Mouse (Mus musculus) CH12.LX (cell line): ENCODE data around the gene Pqlc3. TPM values are rescaled to one million over a fixed set of nuclear protein-coding genes. Genes with fewer than 3 reads are reported as not detected.

Source experiments
- DNase-seq: peaks from one replicate; pipeline ENCODE4 v3.0.0-alpha.2; 2013; ENCODE audit errors: extremely low read depth
- H3K27ac ChIP-seq: 2 replicates; pipeline ENCODE4 v1.5.1; 2012; ENCODE audit warnings: low read depth, mild to moderate bottlenecking, control low read depth, moderate library complexity; ENCODE audit not compliant: insufficient read depth
- H3K27me3 ChIP-seq: replicated peaks from 2 replicates; pipeline ENCODE3; 2012; ENCODE audit warnings: inconsistent platforms
- H3K36me3 ChIP-seq, 2 experiments: replicated peaks in 1 of 2; 2 replicates each; pipeline versions ENCODE3 to v1.6.1; 2012; ENCODE audit warnings: inconsistent platforms in 1 of 2, low read length in 1 of 2, mild to moderate bottlenecking in 1 of 2, mixed read lengths in 1 of 2, moderate library complexity in 1 of 2; ENCODE audit not compliant: control insufficient read depth in 1 of 2, insufficient read depth in 1 of 2
- H3K4me1 ChIP-seq, 2 experiments: 2 replicates each; pipeline ENCODE4 v1.6.1; 2012; ENCODE audit warnings: inconsistent platforms in 1 of 2, moderate library complexity in 1 of 2; ENCODE audit not compliant: insufficient read depth in 2 of 2, control insufficient read depth in 1 of 2
- H3K4me2 ChIP-seq: 2 replicates; pipeline ENCODE4 v1.6.1; 2012; ENCODE audit warnings: low read depth, mild to moderate bottlenecking, control low read depth; ENCODE audit not compliant: poor library complexity, insufficient read depth, severe bottlenecking
- H3K4me3 ChIP-seq, 3 experiments: fragments of 150-350 bp in 1 of 3; sonication (generic) in 1 of 3; replicated peaks in 1 of 3; 2 replicates each; pipeline versions ENCODE3 to v1.5.1; 2011 to 2012; ENCODE audit warnings: low read depth in 2 of 3, low read length in 2 of 3, mild to moderate bottlenecking in 2 of 3, moderate library complexity in 2 of 3, control low read depth in 1 of 3, improper control_type of control experiment in 1 of 3, inconsistent platforms in 1 of 3, mixed read lengths in 1 of 3; ENCODE audit not compliant: poor library complexity in 1 of 3
- H3K79me2 ChIP-seq: replicated peaks from 2 replicates; pipeline ENCODE4 v1.6.1; 2012; ENCODE audit warnings: mild to moderate bottlenecking, moderate library complexity; ENCODE audit not compliant: control insufficient read depth, poor library complexity, insufficient read depth, severe bottlenecking; ENCODE audit errors: extremely low read depth
- H3K9ac ChIP-seq: 2 replicates; pipeline ENCODE4 v1.6.1; 2012; ENCODE audit warnings: low read depth, mild to moderate bottlenecking, control low read depth, moderate library complexity; ENCODE audit not compliant: insufficient read depth
- H3K9me3 ChIP-seq: replicated peaks from 2 replicates; pipeline ENCODE3; 2012; ENCODE audit warnings: low read length, inconsistent platforms, mixed read lengths
- BHLHE40 ChIP-seq: IDR thresholded peaks from 2 replicates; pipeline ENCODE4 v1.6.1; 2011; ENCODE audit warnings: mild to moderate bottlenecking, low read depth, low read length, improper control_type of control experiment
- CHD1 ChIP-seq: IDR thresholded peaks from 2 replicates; pipeline ENCODE4 v1.6.1; 2012; ENCODE audit warnings: low read depth, low read length, improper control_type of control experiment, inconsistent platforms
- CTCF ChIP-seq, 2 experiments: IDR thresholded peaks in 1 of 2; conservative IDR thresholded peaks in 1 of 2; 2 replicates each; pipeline ENCODE4 v1.5.1; 2011 to 2012; ENCODE audit warnings: low read depth in 2 of 2, low read length in 2 of 2, improper control_type of control experiment in 1 of 2, inconsistent platforms in 1 of 2, mild to moderate bottlenecking in 1 of 2, moderate library complexity in 1 of 2
- E2F4 ChIP-seq: IDR thresholded peaks from 2 replicates; pipeline ENCODE4 v1.6.1; 2011; ENCODE audit warnings: low read depth, low read length, improper control_type of control experiment; ENCODE audit not compliant: insufficient replicate concordance
- EP300 ChIP-seq: IDR thresholded peaks from 2 replicates; pipeline ENCODE4 v1.6.1; 2011; ENCODE audit warnings: low read length, improper control_type of control experiment
- ETS1 ChIP-seq: conservative IDR thresholded peaks from 2 replicates; pipeline ENCODE4 v1.6.1; 2012; ENCODE audit warnings: low read depth, mild to moderate bottlenecking, inconsistent platforms, low read length, improper control_type of control experiment, moderate library complexity
- GABPA ChIP-seq: IDR thresholded peaks from 2 replicates; pipeline ENCODE4 v1.6.1; 2012; ENCODE audit warnings: low read depth, low read length, improper control_type of control experiment, inconsistent platforms; ENCODE audit not compliant: insufficient replicate concordance
- JUN ChIP-seq: IDR thresholded peaks from 2 replicates; pipeline ENCODE4 v1.6.1; 2011; ENCODE audit warnings: low read depth, mild to moderate bottlenecking, low read length, improper control_type of control experiment, moderate library complexity; ENCODE audit not compliant: insufficient read depth
- JUND ChIP-seq: conservative IDR thresholded peaks from 2 replicates; pipeline ENCODE4 v1.6.1; 2011; ENCODE audit warnings: low read depth, low read length, improper control_type of control experiment
- KAT2A ChIP-seq: IDR thresholded peaks from 2 replicates; pipeline ENCODE4 v1.6.1; 2012; ENCODE audit warnings: low read length, improper control_type of control experiment, inconsistent platforms; ENCODE audit not compliant: insufficient replicate concordance
- MAFK ChIP-seq: IDR thresholded peaks from 2 replicates; pipeline ENCODE4 v1.6.1; 2011; ENCODE audit warnings: low read length, improper control_type of control experiment; ENCODE audit not compliant: insufficient replicate concordance
- MAZ ChIP-seq: IDR thresholded peaks from 2 replicates; pipeline ENCODE4 v1.6.1; 2012; ENCODE audit warnings: low read depth, mild to moderate bottlenecking, inconsistent platforms, low read length, improper control_type of control experiment, moderate library complexity
- MYC ChIP-seq: IDR thresholded peaks from 2 replicates; pipeline ENCODE4 v1.6.1; 2011; ENCODE audit warnings: low read depth, mild to moderate bottlenecking, improper control_type of control experiment, low read length
- NRF1 ChIP-seq: IDR thresholded peaks from 2 replicates; pipeline ENCODE4 v1.6.1; 2014; ENCODE audit warnings: low read depth, mild to moderate bottlenecking, inconsistent platforms, low read length, improper control_type of control experiment, moderate library complexity
- PAX5 ChIP-seq: IDR thresholded peaks from 2 replicates; pipeline ENCODE4 v1.6.1; 2012; ENCODE audit warnings: low read length, inconsistent platforms, mixed read lengths
- POLR2AphosphoS2 ChIP-seq: IDR thresholded peaks from 2 replicates; pipeline ENCODE4 v1.6.1; 2011; ENCODE audit warnings: low read depth, low read length, improper control_type of control experiment
- RAD21 ChIP-seq: IDR thresholded peaks from 2 replicates; pipeline ENCODE4 v1.6.1; 2011; ENCODE audit warnings: low read depth, mild to moderate bottlenecking, low read length, improper control_type of control experiment, moderate library complexity
- RCOR1 ChIP-seq: conservative IDR thresholded peaks from 2 replicates; pipeline ENCODE4 v1.6.1; 2012; ENCODE audit warnings: low read depth, mild to moderate bottlenecking, inconsistent platforms, low read length, improper control_type of control experiment
- SMC3 ChIP-seq: IDR thresholded peaks from 2 replicates; pipeline ENCODE4 v1.6.1; 2011; ENCODE audit warnings: low read depth, low read length, improper control_type of control experiment
- ZKSCAN1 ChIP-seq: IDR thresholded peaks from 2 replicates; pipeline ENCODE4 v1.6.1; 2012; ENCODE audit warnings: low read depth, inconsistent platforms, low read length, improper control_type of control experiment, borderline replicate concordance
- ZNF384 ChIP-seq: IDR thresholded peaks from 2 replicates; pipeline ENCODE4 v1.6.1; 2012; ENCODE audit warnings: low read depth, low read length, improper control_type of control experiment, inconsistent platforms
- dilution Hi-C: fragments of 300-500 bp; cut with MboI; formaldehyde crosslinking; loops from 2 replicates; pipeline ENCODE4 v1.14.3; 2020; ENCODE audit warnings: low sequenced_read_pairs; ENCODE audit not compliant: extremely low pct_unique_long_range_greater_than_20kb, extremely low pct_ligation_motif_present
- in situ Hi-C: fragments of 300-500 bp; cut with MboI; formaldehyde crosslinking; loops from 3 replicates; pipeline ENCODE4 v1.14.3; 2019; ENCODE audit warnings: low sequenced_read_pairs, low pct_ligation_motif_present, low pct_unique_long_range_greater_than_20kb, mixed read lengths
- polyA plus RNA-seq: library from polyadenylated mRNA; unstranded; fragments of >175 nt; gene quantifications from 2 replicates; pipeline ENCODE4 v1.2.1, GENCODE M21; 2012; ENCODE audit warnings: low read depth; ENCODE audit not compliant: insufficient read length
- total RNA-seq, 2 experiments: library from RNA; depleted of rRNA; stranded (reverse); fragments of 300-350 nt in 1 of 2; fragments of >200 nt in 1 of 2; gene quantifications; 2 replicates each; pipeline ENCODE4 v1.2.3; 2012 to 2014

Pqlc3 gene
- total and polyA plus RNA-seq, 3 experiments = 6.4 to 31.1 (median 17.0) TPM

- H3K36me3 ChIP-seq = no peaks in the 10 kb centered on the region
- H3K4me3 ChIP-seq = no peak overlapping the region
- no peaks in the 10 kb centered on the region; the same call in 1 of the 2 replicates for H3K79me2 ChIP-seq
- H3K27ac ChIP-seq = no peak overlapping the region
- no peak for DNase-seq
- TF ChIP-seq ZKSCAN1 (no peak), RCOR1 (no peak), E2F4 (no peak), POLR2AphosphoS2 (no peak), EP300 (no peak), PAX5 (no peak), JUND (no peak), KAT2A (no peak), ETS1 (no peak), SMC3 (no peak), GABPA (no peak), ZNF384 (no peak)
- dilution Hi-C loops (no loop called here), in situ Hi-C loops (no loop called here)
- peaks cover 14% of the 10 kb centered on the region for H3K9me3 ChIP-seq
- no peaks in the 10 kb centered on the region for H3K27me3 ChIP-seq
- no peaks in the 10 kb centered on the region for H3K4me1 ChIP-seq
- H3K4me2 ChIP-seq = no peak overlapping the region
- H3K9ac ChIP-seq = no peak overlapping the region
These were observed 12.1 kb upstream of the Pqlc3 start for GRCm38 (mm10) chr12:17012067-17012899.

- TF ChIP-seq MAZ (no peak), MYC (no peak), RCOR1 (no peak), NRF1 (no peak), SMC3 (peak; percentile 79), CHD1 (no peak), E2F4 (no peak), RAD21 (peak; percentile 58), CTCF (conservative IDR thresholded peaks at IDR 0.05 in 1 of 2, IDR thresholded peaks at IDR 0.05 in 1 of 2; ENCODE audit: low read depth in 2 of 2, low read length in 2 of 2) (peak in 1 of 2 experiments; percentile 71; a peak in 2 of 4 replicates), BHLHE40 (no peak), MAFK (no peak), JUN (no peak)
- H3K4me1 ChIP-seq = no peaks in the 10 kb centered on the region
- H3K9me3 ChIP-seq = peaks cover 14% of the 10 kb centered on the region
- no peak within 1 kb of the TSS for H3K4me3 ChIP-seq
- no peaks in the 10 kb centered on the region for H3K27me3 ChIP-seq
- H3K36me3 ChIP-seq = no peaks in the 10 kb centered on the region
- no peak within 1 kb of the TSS for H3K27ac ChIP-seq
- dilution Hi-C loops (no loop called here), in situ Hi-C loops (no loop called here)
- H3K4me2 ChIP-seq = no peak within 1 kb of the TSS
- no peak within 1 kb of the TSS for H3K9ac ChIP-seq
- no peaks in the 10 kb centered on the region; the same call in 1 of the 2 replicates for H3K79me2 ChIP-seq
- peak; percentile 56 for DNase-seq
These were observed 11.1 kb upstream of the Pqlc3 start, which contains the start of gene 2410004P03Rik for GRCm38 (mm10) chr12:17011100-17011870. Gene 2410004P03Rik, minus strand, starts transcription at chr12:17011727.
